Mouse (Mus musculus): ENCODE results near the gene St5. TPM values are rescaled to one million over a fixed set of nuclear protein-coding genes. Genes with fewer than 3 reads are reported as not detected.

St5 gene
- total RNA-seq, 2 experiments from 2014 or later: 35.3 to 41.7 TPM

GRCm38 (mm10) chr7:109614939-109615338 lies 88.5 kb downstream of the St5 start:
- no peak for DNase-seq (ENCODE audit: extremely low spot score in 1 of 2, low spot score in 1 of 2)

DNA sequence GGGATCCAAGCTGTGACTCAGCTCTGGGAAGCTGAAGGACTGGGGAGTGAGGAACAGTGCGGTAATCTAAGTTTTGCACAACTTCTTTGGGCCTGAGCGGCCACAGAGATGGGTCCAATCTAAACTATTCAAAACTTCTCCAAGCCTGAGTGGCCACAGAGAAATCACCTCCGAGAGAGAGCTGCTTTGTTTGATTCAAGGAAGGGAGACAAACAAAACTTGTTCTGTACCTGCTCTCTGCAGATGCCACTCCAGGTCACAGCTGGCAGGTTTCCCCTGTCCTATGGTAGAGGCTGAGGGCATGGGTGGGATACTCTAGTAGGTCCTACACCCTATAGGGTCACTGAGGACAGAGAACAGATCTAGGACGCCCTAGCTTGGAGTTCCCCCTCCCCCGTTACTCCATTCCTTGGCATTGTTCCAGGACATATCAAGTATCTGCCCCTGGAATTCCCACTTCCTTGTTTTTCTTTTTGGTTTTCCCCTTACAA lies 89.8 kb downstream of the St5 start:
- no peak for DNase-seq (ENCODE audit: extremely low spot score in 1 of 2, low spot score in 1 of 2)

DNA sequence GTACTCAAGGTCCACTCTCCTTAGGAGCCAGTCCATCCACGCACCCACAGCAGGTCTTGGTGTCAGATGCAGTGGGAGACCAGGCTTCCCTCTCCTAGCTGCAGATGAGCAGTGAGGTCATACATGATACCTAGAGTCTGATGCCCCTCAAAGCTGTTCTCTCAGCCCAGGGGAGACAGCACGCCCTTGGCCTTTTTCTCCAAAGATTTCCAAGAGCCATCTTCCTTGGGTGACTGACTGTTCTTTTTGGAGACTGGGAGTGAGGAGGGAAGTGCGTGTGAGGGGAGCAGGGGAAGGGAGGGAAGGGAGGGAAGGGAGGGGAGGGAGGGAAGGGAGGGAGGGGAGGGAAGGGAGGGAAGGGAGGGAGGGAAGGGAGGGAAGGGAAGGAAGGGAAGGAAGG lies 90.4 kb downstream of the St5 start:
- DNase-seq (ENCODE audit: extremely low spot score in 1 of 2, low spot score in 1 of 2): no peak

- no peak for DNase-seq (ENCODE audit: extremely low spot score in 1 of 2, low spot score in 1 of 2)
These were observed 90.9 kb downstream of the St5 start for GRCm38 (mm10) chr7:109612531-109612930.

- DNase-seq (ENCODE audit: extremely low spot score in 1 of 2, low spot score in 1 of 2): no peak
These were observed 93.1 kb downstream of the St5 start for GRCm38 (mm10) chr7:109610348-109610747.

DNA sequence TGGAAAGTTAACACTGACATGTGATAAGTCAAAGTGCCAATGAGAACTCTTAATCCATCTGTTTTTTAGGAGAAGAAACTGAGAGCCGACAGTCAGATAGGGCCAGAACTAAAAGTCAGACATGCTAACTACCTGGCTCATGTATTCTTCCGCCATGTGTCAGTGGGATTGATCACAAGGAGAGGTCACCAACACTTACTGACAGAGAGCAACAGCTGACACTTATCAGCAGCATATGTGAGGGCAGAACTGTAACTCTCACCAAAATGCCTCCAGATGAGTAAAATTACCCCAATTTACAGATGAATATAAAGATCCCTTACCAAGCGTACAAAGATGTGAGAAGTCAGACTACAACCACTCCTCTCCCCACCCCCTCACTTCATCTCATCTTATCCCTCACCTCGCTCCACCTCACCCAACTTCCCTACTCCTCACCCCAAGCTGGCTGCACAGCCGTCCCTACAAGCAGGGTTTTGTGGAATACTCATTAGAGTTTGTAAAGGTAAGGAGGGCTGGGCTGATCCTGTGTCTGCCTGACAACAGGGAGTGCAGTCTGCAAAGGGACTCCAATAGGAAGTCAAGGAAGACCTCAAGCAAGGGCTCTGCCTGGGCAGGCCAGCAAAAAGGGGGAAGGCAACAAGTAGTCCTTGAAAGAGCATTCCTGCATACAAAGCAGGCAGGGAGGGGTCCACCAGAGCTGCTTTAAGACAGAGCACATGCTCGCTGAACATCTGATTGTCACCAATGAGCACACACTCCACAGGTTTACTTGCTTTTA lies 93.7 kb downstream of the St5 start:
- DNase-seq (ENCODE audit: extremely low spot score in 1 of 2, low spot score in 1 of 2): no peak

DNA sequence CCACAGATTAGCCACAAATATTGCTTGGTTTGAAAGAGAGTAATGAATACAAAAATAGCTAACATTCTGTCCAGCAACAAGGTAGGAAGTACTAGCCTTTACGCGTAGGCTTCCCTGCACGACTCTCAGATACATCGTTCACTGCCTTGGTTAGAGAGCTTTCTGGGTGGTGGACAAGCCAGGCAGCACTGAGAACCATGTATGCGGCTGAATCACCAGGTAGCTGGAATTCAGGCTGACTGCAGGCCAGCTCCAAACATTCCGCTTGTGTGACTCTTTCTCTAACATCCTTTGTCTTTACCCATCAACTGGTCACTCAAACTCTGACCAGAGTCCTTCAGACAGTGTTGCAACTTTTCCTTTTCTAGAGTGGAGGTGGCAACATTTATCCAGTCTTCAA lies 94.6 kb downstream of the St5 start:
- DNase-seq (ENCODE audit: extremely low spot score in 1 of 2, low spot score in 1 of 2): no peak

- no peak for DNase-seq (ENCODE audit: extremely low spot score in 1 of 2, low spot score in 1 of 2)
These were observed 96.3 kb downstream of the St5 start for GRCm38 (mm10) chr7:109606994-109607610.

DNA sequence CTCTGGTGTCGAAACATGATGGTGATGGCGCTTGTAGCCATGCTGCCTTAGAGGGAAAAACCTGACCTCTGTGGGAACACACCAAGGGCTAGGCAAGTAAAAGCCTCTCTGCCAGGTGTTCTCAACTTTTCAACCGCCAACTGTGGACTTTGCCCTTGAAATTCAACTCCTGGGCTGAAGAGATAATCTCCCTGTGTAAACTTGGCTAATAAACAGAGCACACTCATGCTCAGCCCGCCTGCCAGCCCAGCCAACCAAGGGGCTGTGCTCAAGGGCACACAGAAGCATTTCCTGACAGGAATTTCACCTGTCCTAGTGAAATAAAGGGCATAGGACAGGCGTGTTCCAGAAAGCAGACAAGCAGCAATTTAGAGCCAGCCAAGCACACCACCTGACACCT lies 100.8 kb downstream of the St5 start:
- DNase-seq (ENCODE audit: extremely low spot score in 1 of 2, low spot score in 1 of 2): no peak

DNA sequence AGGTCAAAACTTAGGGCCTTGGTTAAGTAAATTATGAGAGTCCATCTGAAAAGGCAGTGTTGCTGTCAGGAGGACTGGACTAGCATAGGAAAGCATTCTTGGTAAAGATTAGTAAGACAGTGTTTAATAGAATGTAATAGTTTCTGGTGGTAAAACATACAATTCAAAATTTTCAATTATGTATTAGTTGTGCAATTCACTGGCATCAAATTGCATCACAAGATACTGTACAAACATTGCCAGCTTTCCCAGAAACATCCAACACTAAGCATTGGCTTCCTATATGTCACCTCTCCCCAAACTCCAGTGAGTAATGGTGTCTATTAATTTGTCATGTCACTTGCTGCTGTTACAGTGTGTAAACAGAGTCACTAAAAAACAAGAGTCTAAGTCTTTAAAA lies 101.4 kb downstream of the St5 start:
- no peak for DNase-seq (ENCODE audit: extremely low spot score in 1 of 2, low spot score in 1 of 2)

DNA sequence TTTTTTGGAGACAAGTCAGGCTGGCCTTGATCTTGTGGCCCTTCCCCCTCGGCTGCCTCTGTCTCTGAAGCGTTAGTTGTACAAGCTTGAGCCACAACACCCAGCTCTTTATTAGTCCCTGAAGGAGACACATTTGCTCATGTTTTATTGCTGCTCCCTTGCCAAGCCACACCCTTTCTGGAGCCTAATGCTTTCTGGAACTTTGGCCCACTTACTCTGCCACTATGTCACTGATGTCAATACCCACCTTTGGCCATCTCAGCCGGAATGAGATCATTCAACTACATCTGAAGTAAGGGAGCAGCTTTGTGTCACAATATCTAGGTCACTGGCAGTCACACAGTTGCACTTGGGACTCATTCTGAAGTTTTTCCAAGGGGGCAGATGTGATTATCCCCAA lies 102.7 kb downstream of the St5 start:
- no peak for DNase-seq (ENCODE audit: extremely low spot score in 1 of 2, low spot score in 1 of 2)

GRCm38 (mm10) chr7:109599998-109600397 lies 103.4 kb downstream of the St5 start:
- no peak for DNase-seq (ENCODE audit: extremely low spot score in 1 of 2, low spot score in 1 of 2)

- no peak for DNase-seq (ENCODE audit: extremely low spot score in 1 of 2, low spot score in 1 of 2)
These were observed 108.4 kb downstream of the St5 start for GRCm38 (mm10) chr7:109594845-109595531.

DNA sequence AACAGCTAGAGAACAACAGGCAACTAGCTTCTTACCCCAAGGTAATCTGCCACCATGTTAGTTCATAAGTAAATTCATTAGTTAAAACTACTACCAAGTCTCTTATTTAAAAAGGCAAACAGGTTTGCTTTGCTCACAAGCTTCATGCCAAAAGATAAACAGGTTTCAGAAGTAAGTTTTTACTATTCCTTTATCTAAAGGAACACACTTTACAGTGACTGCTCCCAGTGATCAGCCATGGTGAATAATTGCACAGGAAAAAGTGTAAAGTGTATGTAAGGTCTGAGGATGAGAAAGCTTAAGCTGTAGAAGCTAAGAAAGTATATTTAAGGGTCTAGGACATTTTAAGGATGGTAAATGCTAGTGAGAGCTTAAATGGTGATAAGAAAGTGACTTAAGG lies 109.4 kb downstream of the St5 start:
- no peak for DNase-seq (ENCODE audit: extremely low spot score in 1 of 2, low spot score in 1 of 2)

DNA sequence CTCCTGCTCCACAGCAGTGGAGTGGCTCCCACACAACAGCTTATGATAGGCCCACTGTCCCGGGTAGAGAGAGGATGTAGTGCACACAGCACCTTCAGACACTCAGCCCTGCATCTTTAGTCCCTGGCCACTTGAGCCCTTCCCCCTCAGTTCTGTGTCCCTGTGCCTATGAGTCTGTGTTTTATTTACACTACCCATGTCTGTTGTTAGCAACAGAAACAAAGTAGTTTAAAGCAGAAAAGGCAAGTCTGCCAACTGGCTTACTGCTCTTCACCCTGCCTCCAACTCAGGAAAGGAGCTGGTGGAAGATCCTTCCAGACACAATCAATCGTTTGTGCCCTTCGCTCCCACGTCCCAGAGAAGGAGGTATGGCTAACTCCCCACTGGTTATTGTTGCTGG lies 111.2 kb downstream of the St5 start:
- no peak for DNase-seq (ENCODE audit: extremely low spot score in 1 of 2, low spot score in 1 of 2)

DNA sequence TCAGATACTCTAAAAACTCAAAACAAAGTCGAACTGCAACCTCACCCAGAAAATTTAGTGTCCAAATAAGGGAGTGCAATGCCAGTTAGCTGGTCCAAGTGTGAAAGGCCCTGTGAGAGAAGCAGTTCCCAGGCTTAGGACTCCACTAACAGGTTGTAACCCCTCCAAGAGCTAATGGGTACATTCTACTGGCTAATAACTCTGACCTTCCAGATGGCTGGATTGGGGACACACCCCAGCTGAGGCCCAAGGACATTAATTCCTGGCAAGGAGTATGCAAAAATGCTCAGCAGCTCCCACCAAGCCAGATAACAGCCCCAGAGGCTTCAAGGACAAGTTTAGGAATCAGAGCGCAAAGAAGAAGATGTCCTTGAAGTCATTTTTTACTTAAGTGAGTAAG lies 112.8 kb downstream of the St5 start:
- DNase-seq (ENCODE audit: extremely low spot score in 1 of 2, low spot score in 1 of 2): no peak

DNA sequence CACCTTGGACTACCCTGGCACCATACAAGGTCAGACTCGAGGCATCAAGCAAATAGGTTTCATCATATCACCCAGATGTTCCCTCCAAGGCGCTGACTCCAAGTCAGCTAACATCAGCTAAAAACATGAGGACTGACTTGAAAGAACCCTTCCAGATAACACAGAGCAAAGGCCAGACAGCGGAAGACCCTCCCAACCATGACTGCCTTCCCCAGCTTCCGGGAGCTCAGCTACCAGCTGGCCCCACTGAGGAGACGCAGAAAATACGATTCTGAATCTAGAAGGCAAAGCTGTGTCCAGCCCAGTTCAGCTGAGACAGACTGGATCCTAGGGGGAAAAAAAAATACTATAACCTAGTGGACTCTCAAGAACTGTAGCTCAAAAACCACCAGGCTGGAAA lies 114.4 kb downstream of the St5 start:
- DNase-seq (ENCODE audit: extremely low spot score in 1 of 2, low spot score in 1 of 2): no peak

DNA sequence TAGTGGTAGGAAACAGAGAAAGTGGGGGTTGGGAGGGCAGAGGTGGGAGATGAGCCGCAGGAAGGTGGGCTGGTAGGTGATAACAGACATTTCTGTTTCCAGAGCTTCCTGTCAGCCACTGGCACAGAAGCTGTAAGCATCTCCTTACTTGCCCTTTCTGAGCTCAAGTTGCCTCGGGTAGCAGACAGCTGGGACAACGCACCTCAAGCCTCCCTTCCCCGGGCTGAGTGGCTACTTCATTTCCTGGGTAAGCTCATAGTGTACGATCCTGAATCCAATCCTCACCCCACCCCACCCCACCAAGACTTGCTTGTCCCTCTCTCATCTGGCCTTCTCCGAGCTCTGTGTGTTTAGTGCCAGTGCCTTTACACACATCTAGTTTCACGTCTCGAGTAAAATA lies 115.3 kb downstream of the St5 start:
- DNase-seq (ENCODE audit: extremely low spot score in 1 of 2, low spot score in 1 of 2): no peak

- no peak for DNase-seq (ENCODE audit: extremely low spot score in 1 of 2, low spot score in 1 of 2)
These were observed 118.9 kb downstream of the St5 start for GRCm38 (mm10) chr7:109584467-109584866.

DNA sequence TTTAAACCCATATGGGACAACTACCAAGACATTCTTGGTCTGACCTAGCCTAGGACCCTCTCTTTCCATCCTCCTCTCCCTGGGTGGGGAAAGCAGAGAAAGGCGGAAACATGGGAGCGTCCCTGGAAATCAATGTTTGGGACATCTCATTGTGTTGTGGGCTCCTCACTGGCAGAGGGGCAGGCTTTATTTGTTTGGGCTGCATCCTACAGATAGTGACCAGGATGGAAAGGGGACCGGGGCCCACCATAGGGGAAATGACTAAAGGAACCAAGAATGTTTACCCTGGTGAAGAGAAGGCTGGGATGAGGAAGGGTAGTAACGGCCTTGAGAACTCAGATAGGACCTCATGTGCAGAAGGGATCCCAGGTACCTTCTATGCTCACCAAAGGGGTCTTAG lies 122.9 kb downstream of the St5 start:
- no peak for DNase-seq (ENCODE audit: extremely low spot score in 1 of 2, low spot score in 1 of 2)

- DNase-seq (ENCODE audit: extremely low spot score in 1 of 2, low spot score in 1 of 2): no peak
These were observed 123.7 kb downstream of the St5 start for GRCm38 (mm10) chr7:109579585-109580307.

All from layer of hippocampus, postnatal 25 days (tissue).